Mouse (Mus musculus): ENCODE data around the gene Kdelr3. TPM values are rescaled to one million over a fixed set of nuclear protein-coding genes. Genes with fewer than 3 reads are reported as not detected.

Kdelr3 gene
- total RNA-seq (2012; rRNA removed), result 7.3 and 7.4 TPM in 2 replicates
- total RNA-seq (2014; rRNA removed), result 0.88 and 0.94 TPM in 2 replicates
- polyA plus RNA-seq (2012; ENCODE audit: insufficient read length, low read depth), result 0.33 and 0.80 TPM in 2 replicates

DNA sequence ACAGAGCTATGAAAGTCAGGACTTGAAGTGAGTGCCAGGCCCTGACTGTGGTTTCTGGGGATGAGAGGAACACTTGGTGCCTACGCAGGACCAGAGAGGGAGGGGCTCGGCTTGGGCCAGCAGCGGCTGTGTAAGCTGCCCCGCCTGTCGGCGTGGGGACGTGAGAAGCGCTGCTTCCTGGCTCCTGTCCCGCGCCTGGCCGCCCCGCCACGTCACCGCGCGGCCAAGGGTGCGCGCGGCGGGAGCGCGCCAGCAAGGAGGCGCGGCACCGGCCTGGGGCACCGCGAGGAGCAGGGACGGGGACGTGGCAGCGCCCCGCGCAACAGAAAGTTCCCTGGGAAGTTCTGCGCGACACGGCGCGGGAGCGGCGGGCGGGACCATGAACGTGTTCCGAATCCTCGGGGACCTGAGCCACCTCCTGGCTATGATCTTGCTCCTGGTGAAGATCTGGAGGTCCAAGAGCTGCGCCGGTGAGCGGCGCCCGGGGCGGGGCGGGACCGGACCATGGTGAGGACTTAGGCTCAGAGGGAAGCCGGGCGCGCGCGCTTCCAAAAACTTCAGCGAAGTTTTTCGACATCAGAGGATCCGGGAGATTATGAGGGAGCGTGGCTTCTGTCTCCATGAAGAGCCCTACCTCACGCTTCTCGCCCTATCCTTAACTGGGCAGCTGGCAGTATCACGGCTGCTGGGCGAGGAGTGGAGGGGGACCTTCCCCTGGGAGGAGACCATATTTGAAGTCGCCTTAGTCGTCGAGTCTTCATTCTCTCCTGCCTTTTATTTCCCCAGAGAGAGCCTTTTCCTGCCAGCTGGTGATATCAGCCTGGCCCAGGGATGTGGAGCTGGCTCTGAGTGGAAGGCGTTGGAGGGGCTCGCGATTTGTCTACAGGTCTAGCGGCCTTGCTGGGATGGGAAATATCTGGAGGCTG lies at the start of gene Kdelr3:
Kdelr3 (plus strand) TSS at position 241 of the 926 bp plus-strand sequence.
- in situ Hi-C loops (cut with MboI; ENCODE audit: low pct_ligation_motif_present, low pct_unique_long_range_greater_than_20kb, low sequenced_read_pairs), result no loop called here
- Histone ChIP-seq H3K4me3 (replicated peaks in 1 of 3; ENCODE audit: low read depth in 2 of 3, low read length in 2 of 3, poor library complexity in 1 of 3) (peak within 1 kb of the TSS; percentile 25 to 55 (median 26)), H3K9ac (ENCODE audit: insufficient read depth, low read depth) (peak within 1 kb of the TSS; percentile 12; the same call in 1 of the 2 replicates), H3K27ac (ENCODE audit: insufficient read depth, low read depth) (no peak within 1 kb of the TSS), H3K4me1 (ENCODE audit: control insufficient read depth in 1 of 2, insufficient read depth in 2 of 2) (peaks cover 8 to 16% of the 10 kb centered on the region in 2 experiments), H3K27me3 (replicated peaks) (peaks cover 67% of the 10 kb centered on the region), H3K79me2 (replicated peaks; ENCODE audit: control insufficient read depth, extremely low read depth, insufficient read depth, poor library complexity, severe bottlenecking) (no peaks in the 10 kb centered on the region), H3K4me2 (ENCODE audit: insufficient read depth, low read depth, poor library complexity, severe bottlenecking) (peak within 1 kb of the TSS; percentile 26; the same call in 1 of the 2 replicates), H3K9me3 (replicated peaks; ENCODE audit: low read length) (peaks cover 4% of the 10 kb centered on the region), H3K36me3 (replicated peaks in 1 of 2; ENCODE audit: control insufficient read depth in 1 of 2, insufficient read depth in 1 of 2, low read length in 1 of 2) (no peaks in the 10 kb centered on the region)
- no peak for DNase-seq (ENCODE audit: extremely low read depth)
- dilution Hi-C loops (cut with MboI; ENCODE audit: extremely low pct_ligation_motif_present, extremely low pct_unique_long_range_greater_than_20kb, low sequenced_read_pairs), result no loop called here
- TF ChIP-seq ZNF384 (IDR thresholded peaks at IDR 0.05; ENCODE audit: low read depth, low read length), result no peak
- 0 out of 2 replicates have a peak, but pooled peaks have one; percentile 28 for TF ChIP-seq ZMIZ1 (IDR thresholded peaks at IDR 0.05; ENCODE audit: low read depth, low read length)
- no peak for TF ChIP-seq ZKSCAN1 (IDR thresholded peaks at IDR 0.05; ENCODE audit: borderline replicate concordance, low read depth, low read length)
- no peak for TF ChIP-seq POLR2AphosphoS2 (IDR thresholded peaks at IDR 0.05; ENCODE audit: low read depth, low read length)
- no peak for TF ChIP-seq CHD1 (IDR thresholded peaks at IDR 0.05; ENCODE audit: low read depth, low read length)
- TF ChIP-seq CTCF (conservative IDR thresholded peaks at IDR 0.05 in 1 of 2, IDR thresholded peaks at IDR 0.05 in 1 of 2; ENCODE audit: low read depth in 2 of 2, low read length in 2 of 2), result no peak
- TF ChIP-seq ELF1 (IDR thresholded peaks at IDR 0.05; ENCODE audit: low read depth, low read length), result peak; percentile 58; the same call in 1 of the 2 replicates
- no peak for TF ChIP-seq MEF2A (IDR thresholded peaks at IDR 0.05; ENCODE audit: borderline replicate concordance, low read depth, low read length)
- TF ChIP-seq JUND (conservative IDR thresholded peaks at IDR 0.05; ENCODE audit: low read depth, low read length), result no peak
- TF ChIP-seq RAD21 (IDR thresholded peaks at IDR 0.05; ENCODE audit: low read depth, low read length), result no peak
- no peak for TF ChIP-seq MAZ (IDR thresholded peaks at IDR 0.05; ENCODE audit: low read depth, low read length)
- no peak for TF ChIP-seq USF2 (conservative IDR thresholded peaks at IDR 0.05; ENCODE audit: low read depth, low read length)
- TF ChIP-seq IRF4 (IDR thresholded peaks at IDR 0.05; ENCODE audit: low read depth, low read length), result no peak
- no peak for TF ChIP-seq TCF12 (IDR thresholded peaks at IDR 0.05; ENCODE audit: low read depth, low read length)
- TF ChIP-seq E2F4 (IDR thresholded peaks at IDR 0.05; ENCODE audit: insufficient replicate concordance, low read depth, low read length), result no peak
- TF ChIP-seq MAFK (IDR thresholded peaks at IDR 0.05; ENCODE audit: insufficient replicate concordance, low read length), result no peak
- TF ChIP-seq NRF1 (IDR thresholded peaks at IDR 0.05; ENCODE audit: low read depth, low read length), result peak; percentile 44; the same call in 1 of the 2 replicates
- peak; percentile 65; the same call in 1 of the 2 replicates for TF ChIP-seq POLR2A (IDR thresholded peaks at IDR 0.05; ENCODE audit: low read depth, low read length)
- TF ChIP-seq ZC3H11A (IDR thresholded peaks at IDR 0.05; ENCODE audit: low read depth, low read length), result no peak
- TF ChIP-seq JUN (IDR thresholded peaks at IDR 0.05; ENCODE audit: insufficient read depth, low read depth, low read length), result no peak
- TF ChIP-seq PAX5 (IDR thresholded peaks at IDR 0.05; ENCODE audit: low read length), result no peak
- TF ChIP-seq MYC (IDR thresholded peaks at IDR 0.05; ENCODE audit: low read depth, low read length), result no peak
- TF ChIP-seq EP300 (IDR thresholded peaks at IDR 0.05; ENCODE audit: low read length), result no peak
- TF ChIP-seq MAX (IDR thresholded peaks at IDR 0.05; ENCODE audit: low read length), result no peak
- no peak for TF ChIP-seq USF1 (IDR thresholded peaks at IDR 0.05; ENCODE audit: low read depth, low read length)
- TF ChIP-seq CHD2 (IDR thresholded peaks at IDR 0.05; ENCODE audit: low read length), result no peak
- TF ChIP-seq MXI1 (IDR thresholded peaks at IDR 0.05; ENCODE audit: low read depth, low read length), result peak; percentile 44; the same call in 1 of the 2 replicates
- no peak for TF ChIP-seq ETS1 (conservative IDR thresholded peaks at IDR 0.05; ENCODE audit: low read depth, low read length)
- no peak for TF ChIP-seq GABPA (IDR thresholded peaks at IDR 0.05; ENCODE audit: insufficient replicate concordance, low read depth, low read length)
- TF ChIP-seq HCFC1 (IDR thresholded peaks at IDR 0.05; ENCODE audit: low read depth, low read length), result no peak
- TF ChIP-seq NELFE (IDR thresholded peaks at IDR 0.05; ENCODE audit: low read depth, low read length), result peak; percentile 45; the same call in 1 of the 2 replicates
- TF ChIP-seq SMC3 (IDR thresholded peaks at IDR 0.05; ENCODE audit: low read depth, low read length), result no peak
- no peak for TF ChIP-seq BHLHE40 (IDR thresholded peaks at IDR 0.05; ENCODE audit: low read depth, low read length)
- no peak for TF ChIP-seq UBTF (IDR thresholded peaks at IDR 0.05; ENCODE audit: low read depth, low read length)

Measured in CH12.LX (cell line).